Mouse (Mus musculus) cerebellum, adult 11-12 months (tissue): Measurements from ENCODE around the gene BC048507.
A peak's percentile ranks its signal among the peaks of the same experiment; 100 is the strongest.
"Not testable (repeated sequence)": the region's sequence is repeated elsewhere in the genome, so short reads cannot be mapped to it uniquely, and the experiment has no call there.

Experiments used
- DNase-seq: peaks from one replicate; pipeline ENCODE4 v3.0.0; 2022

The BC048507 gene

DNA sequence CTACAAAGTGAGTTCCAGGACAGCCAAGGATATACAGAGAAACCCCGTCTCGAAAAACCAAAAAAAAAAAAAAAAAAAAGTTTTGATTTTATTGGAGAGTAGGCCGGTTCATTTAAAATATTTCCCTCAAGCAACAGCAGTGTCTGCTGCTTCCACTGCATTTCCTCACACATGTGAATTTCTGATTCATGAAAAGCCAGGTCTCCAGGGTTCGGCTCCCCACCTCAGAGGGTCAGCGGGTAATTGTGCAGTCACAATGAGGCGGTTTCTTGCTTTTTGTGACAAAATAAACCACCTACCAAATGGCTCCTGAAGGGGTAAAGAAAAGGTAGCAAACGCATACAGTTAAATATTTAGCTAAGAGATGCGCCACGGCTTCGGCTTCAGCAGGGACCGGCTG, at the start of gene BC048507:
TSS of gene BC048507 (plus strand) at position 301 of the 400 bp plus-strand sequence.
- DNase-seq, result no peak

DNA sequence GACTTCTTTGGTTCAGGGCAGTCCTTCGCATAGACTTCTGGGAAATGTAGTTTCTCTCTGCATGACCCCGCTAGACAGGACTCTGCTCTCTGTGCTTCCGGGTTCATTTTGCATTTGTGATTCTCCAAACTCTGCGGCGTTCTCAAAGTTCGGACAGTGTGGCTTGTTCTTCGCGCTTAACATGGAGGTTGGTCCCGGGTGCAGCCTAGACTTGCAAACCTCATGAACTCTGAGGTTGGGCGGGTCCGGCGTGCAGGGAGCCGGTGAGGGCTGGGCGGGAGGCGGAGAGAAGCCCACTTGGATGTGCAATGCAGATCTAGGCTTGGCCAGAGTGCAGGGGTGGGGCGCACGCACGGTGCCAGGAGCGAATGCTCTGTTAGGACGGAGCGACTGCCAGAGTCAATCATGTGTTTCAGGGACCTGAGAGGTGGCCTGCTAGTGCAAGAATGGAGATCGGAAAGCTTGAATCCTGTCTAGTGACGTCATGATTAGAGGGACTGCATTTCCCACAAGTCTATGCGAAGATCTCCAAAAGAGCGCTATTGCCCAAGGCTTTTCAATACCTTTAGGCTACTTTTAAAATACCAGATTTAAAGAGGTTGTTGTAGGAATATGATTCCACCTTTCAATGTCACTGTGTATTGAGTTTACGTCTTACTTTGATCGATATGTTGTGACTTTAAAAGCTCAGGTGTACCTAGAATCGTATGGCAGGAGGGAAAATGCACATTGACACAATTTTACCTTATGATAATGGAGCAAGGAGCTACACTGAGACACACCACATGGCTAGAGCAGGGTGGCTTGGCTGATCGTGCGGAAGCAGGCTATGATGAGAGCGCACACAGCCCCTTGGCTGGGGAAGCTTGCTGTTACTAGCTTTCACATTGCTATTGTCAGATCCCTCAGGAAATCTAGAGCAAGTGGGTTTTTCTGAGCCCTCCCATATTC, 49.1 kb upstream of the BC048507 start, which contains the start of gene Zfp273:
TSS of gene Zfp273 (plus strand) at position 31 of the 951 bp plus-strand sequence.
- peak; percentile 84 for DNase-seq

DNA sequence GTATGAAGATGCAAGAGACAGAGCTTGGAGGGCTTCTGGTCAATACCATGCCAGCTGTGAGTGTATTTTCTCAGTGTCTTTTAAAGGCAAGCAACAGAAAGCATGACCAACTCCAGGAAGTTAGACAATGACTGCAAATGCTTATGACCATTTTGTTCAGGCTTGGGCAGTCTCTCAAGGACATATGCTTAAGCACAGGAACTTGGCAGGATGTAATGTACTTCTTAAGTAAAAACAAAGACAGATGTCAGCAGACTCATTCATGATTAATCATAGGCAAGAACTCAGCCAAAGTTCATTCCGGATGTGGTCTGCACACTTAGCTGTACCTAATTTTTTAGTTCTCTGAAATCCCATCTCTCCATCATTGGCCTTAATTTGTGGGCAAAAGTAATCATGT, 44.5 kb upstream of the BC048507 start:
- no peak for DNase-seq

DNA sequence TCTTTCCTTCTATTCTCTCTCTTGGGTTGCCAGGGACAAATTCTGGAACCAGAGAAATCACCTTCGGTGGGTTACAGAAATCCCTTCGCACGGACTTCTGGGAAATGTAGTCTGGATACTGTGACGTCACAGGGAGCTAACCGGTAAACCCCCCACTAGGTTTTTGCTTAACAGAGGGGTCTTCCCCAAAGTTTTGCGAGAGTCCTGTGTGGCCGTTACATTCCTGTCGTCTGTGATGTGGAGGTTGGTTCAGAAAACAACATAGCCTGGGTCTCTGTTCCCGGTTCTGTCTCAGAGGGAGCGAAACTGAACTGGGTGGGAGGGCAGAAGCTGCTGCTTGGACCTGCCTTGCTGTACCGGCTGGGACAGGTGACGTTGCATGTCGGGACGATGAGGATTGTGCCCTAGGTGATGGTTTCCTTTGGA, 32.2 kb upstream of the BC048507 start, which contains the start of gene Gm10037:
TSS of gene Gm10037 (plus strand) at position 196 of the 426 bp plus-strand sequence.
- peak; percentile 65 for DNase-seq

DNA sequence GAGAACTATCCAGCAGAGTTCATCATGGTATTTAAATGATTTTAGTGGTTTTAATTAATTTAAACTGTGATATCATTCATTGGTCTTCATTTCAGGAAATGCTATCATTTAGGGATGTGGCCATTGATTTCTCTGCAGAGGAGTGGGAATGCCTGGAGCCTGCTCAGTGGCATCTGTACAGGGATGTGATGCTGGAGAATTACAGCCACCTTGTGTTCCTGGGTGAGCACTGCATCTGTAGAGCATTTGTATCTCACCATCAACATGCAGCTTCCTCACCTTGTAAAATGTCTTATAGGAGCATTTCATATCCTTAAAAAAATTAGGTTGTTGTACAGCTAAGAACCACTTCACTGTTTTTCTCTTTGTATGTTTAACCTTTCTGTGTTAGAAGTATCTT, 30.0 kb upstream of the BC048507 start:
- not testable (repeated sequence) for DNase-seq

DNA sequence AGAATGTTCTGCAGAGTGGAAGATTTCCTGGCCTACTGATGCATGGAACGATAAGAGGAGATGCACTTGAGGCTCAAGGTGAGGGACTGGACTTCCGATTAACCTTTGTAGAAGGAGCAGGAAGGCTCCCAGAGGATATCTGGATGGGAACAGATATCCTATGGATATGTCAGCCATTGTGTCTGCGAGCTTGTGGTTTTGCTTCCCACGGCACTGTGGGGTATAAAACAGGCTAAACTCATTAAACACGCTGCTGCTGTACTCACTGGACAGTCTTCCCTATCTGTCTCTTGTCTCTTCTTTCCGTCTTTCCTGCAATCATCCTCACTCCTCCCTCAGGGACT, 19.4 kb upstream of the BC048507 start:
- no peak for DNase-seq

DNA sequence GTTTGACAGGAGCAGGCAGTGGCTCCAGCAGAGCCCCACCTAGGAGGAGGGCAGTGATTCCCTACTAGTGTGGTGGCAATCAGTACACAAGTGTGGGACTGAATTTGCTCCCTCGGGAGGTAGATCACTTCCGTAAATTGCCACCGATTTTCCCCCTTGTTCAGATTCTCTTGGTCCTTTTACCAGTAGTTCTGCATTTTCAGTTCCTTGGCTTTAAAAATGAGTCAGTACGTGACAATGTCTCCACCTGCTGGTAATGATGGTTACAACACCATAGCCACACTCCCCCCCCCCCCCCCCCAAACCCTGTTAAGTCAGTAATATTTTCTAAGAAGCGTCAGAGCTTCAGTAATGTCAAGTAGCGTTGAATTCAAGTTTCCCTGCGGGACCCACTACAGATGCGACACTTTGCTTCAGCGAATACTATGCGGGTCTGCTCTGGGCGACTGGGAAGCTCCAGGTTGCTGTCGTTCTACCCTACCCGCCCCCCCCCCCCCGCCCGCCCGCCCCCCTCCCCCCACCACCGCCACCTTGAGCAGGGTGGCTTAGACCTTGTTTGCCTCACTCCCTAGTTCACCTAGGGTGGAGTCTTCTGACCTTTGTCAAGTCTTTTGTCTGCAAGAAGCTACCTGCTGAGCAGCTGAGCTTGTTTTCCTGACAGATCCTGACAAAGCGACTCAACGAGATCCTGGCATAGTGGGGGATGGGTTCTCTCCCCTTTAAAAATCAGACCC, 18.8 kb upstream of the BC048507 start:
- peak; percentile 32 for DNase-seq

DNA sequence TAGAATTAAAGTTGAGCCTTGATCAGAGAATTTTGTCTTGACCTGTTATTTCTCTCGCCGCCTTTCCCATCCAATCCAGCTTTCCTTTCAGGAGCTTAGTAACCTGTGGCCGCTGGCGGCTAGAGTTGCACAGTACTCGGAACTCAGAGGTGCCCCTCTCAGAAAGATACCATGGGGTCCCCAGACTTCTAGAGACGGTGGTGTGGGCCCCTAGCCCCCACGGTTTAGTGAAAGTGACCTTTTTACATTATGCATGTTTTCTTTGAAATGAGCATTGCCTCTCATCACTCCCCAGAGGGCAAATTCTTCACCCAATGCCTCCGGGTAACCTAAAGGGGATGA, 18.3 kb upstream of the BC048507 start:
- DNase-seq, result peak; percentile 12

DNA sequence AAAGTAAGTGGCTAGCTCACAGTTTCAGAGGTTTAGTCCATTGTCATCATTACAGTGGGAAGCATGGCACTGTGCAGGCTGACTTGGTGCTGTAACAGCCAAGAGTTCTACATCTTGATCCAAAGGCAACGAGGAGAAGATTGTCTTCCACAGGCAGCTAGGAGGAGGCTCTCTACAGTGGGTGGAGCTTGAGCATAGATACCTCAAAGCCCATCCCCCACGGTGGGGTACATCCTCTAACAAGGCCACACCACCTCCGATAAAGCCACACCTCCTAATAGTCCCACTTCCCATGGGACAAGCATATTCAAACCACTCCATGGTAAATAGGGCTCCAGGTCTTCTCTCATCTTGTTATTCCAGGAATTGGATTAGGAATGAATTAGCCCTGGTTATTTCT, 12.8 kb upstream of the BC048507 start:
- no peak for DNase-seq

DNA sequence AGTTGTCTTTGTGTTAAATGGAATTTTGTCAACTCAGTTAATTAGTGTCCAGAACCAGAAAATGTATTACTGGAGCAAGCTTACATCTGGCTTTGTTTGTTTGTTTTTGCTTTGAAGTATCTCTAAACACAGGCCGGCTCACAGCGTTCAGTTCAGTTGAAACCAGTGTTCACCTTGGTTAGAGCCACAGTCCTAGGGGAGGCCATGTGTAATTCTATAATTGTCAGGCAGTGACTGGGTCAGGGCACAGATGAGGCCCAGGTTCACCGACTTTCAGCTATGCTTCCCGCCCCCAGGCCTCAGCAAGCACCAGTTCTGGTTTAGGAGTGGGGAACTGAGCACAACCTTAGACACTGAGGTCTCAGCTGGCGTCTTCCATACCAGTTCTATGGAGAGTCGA, 10.0 kb upstream of the BC048507 start:
- no peak for DNase-seq

DNA sequence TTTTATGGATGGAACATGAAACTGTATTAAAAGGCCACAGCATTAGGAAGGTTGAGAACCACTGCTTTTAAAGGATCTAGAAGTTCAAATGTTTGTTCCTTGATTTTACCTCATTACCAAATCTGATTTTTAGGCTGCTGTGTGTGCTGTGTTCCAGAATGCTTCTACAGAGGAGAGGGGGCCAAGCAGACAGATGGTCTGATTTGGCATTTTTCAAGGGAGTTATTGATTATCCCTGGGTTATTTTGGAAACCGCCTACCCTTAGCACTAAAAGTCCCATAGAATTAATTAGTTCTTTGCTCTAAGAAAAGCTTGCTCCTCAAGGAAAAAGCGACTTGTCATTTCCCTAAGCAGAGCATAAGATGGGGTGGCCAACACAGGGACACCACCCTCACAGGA, 9.1 kb upstream of the BC048507 start:
- DNase-seq, result no peak

DNA sequence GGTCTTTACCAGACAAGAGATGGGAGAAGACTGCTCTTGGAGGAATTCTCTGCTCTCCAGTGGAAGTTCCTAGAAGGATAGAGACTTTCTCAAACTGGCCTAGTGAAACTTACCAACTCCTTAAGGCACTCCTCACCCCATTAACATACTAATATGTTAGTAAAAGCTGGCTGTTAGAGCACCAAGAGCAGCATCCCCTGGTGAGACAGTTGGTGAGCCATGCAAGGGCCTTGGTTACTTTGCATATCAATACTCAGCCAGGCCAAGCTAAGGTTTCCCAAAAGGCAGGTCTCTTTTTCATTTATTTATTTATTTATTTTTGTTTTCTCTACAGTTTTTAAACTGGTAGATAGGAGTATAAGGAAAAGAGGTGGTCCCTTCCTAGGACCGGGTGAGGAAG, 5.8 kb upstream of the BC048507 start:
- DNase-seq, result no peak

DNA sequence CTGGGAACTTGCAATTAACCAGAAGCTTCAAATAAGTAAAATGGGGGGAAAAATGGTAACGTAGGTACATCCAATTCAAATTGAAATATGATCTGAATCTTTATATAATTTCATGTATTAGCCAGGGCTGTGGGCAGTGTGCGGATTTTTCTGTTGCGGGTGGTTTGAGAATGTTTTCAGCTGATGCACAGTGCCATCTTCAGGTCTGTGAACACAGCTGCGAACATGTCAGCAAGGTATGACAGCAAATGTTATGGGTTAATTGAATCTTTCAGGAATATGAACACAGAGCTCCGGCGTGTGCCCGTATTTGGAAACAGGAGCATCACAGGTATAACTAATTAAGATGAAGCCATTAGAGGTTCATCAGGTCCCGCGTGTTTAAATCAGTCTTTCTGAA, 618 bp upstream of the BC048507 start:
- no peak for DNase-seq

DNA sequence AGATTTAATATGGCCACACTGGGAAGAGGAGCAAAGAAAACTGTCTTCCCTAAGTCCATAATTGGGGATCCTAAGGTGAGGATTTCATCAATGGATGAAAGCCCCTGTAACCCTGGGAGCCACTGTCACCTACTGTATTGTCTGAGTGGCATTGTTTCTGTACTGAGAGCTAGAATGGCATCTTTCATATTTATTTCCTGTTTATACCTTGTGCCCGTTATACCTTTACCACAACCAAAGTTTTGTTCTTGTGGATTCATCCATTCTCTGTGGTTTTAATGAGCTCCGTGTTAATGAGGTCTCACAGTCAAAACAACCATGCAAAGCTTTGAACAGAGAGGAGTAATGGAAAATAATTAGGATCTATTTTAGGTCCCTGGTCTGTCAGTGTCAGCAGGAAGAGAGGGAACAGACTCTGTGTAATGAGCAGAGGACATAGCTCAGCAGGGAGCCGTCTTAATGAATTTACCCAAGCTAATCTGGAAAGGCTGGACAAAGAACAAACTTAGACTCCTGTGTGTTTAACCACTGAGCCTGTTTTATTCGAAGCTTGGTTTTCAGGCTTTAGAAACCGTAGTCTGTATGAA, 1.7 kb downstream of the BC048507 start:
- no peak for DNase-seq

DNA sequence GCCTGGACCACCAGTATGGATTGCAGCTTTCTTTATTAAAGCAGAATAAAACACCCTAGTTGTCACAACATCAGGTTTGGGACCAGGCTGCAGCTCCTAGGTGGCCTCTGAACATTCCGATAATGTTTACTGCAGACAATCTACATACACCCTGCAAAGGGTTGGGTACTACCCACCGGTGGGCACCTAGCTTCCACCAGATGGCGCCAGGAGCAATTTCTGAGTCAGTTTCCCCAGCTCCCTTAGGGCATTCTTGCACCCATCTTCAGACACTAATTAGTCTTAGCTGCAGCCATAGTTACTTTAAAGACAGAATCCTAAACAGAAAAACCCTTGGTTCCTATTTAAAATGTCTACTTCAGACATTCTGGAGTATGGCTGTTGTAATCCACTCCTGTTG, 4.8 kb downstream of the BC048507 start:
- DNase-seq, result no peak

DNA sequence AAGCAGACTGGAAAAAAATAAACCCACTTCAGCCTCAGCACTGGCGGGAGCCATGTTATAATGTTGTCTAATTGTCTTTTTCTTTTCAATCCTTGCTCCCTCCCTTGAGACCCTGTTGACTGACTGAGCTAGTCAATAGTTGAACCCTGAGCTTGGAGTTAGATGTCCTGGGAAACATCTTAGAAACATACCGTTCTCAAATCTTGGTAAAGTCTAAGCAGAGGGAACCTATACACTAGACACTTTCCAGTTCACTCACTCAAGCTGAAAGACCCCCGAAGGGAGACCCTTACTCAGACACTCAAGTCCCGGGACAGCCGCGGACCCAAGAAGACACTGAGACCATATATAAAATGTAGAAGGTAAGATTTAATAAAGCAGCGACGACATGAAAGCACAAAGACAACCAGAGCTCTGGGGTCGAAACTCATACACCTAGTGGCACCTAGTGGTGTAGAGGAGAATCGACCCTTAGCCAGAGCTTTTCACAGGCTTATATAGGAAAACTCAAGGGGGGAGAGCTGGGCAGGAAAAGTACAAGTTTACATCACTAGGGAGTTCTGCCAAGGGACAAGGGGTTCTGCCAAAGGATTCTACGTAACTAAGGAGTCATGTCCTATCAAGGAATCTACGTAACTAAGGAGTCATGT, 13.0 kb downstream of the BC048507 start:
- not testable (repeated sequence) for DNase-seq

DNA sequence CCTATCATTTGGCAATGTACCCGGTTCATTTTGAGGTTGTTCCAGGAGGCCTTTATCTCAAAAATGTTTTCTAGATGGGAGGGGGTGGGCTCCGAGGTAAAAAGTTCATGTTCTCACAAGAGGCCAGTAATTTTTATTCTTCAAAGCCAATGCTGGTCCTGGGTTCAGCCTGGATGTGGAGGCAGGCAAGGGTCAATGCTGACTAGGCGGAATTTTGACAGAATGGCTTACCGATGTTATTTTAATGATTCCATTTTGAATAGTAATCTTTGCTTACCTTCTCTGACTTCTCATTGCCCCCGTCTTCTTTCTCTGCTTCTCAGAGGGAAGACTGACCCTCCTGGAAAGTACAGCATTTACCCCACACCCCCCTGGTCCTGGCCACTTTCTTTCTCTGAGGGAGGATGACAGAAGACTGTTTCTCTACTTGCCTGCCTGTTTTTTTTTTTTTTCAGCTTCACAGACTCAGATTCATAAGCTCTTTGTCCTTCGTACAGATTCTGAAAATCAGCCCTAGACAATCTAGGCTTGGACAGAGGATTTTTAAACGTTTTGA, 13.7 kb downstream of the BC048507 start:
- no peak for DNase-seq

DNA sequence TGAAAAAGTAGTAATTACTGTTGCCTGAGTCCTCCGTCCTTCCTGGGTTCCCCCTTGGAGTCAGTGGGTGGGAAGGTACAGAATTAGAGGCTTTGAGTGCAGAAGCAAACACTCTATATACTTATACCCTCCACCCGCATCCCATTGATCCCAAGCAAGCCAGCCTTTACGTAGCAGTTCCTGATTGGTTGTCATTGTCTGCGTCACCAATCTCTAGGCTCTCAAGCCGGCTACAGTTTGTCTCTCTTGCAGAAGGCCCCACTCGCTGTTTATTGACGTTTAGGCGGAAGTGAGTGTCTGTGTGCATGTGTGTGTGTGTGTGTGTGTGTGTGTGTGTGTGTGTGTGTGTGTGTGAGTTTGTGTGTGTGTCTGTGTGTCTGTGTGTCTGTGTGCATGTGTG, 20.8 kb downstream of the BC048507 start:
- no peak for DNase-seq

DNA sequence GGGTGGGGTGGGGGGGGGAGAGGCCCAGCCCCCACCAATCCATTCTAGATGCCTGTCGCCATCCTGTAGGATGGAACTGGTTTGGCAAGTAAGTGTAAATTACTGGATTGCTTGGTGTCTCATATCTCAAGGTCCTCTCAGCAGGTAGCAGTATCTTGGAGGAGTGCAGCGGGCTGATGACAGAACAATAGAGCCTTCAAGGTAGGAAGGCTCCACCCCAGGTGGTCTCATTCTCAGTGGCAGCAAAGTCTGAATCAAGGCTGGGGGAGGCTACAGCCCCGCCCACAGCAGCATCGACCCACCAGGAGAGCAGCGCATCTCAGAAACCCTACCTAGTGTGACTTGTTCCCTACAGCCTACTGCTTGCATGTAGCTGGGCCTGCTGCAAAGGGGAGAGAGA, 46.6 kb downstream of the BC048507 start:
- no peak for DNase-seq
